Mouse (Mus musculus) hindbrain, embryonic 15.5 days (tissue): ENCODE results near the gene Fuca1. TPM values are rescaled to one million over a fixed set of nuclear protein-coding genes. Genes with fewer than 3 reads are reported as not detected.

Experiments
- ATAC-seq: fragments of 200-750 bp; cut with Nextera tagmentation; 2 replicates; pipeline ENCODE4 v1.8.0; 2017; ENCODE audit warnings: low read depth, moderate number of reproducible peaks, moderate TSS enrichment; ENCODE audit not compliant: low FRiP score
- H3K27ac ChIP-seq: fragments of 300-500 bp; sonication (generic); replicated peaks from 2 replicates; pipeline ENCODE4 v1.5.1; 2015; ENCODE audit warnings: mild to moderate bottlenecking, inconsistent platforms
- H3K27me3 ChIP-seq: fragments of 300-500 bp; sonication (generic); 2 replicates; pipeline ENCODE4 v1.6.1; 2015; ENCODE audit warnings: control low read depth, inconsistent platforms
- H3K36me3 ChIP-seq: fragments of 300-500 bp; sonication (generic); 2 replicates; pipeline ENCODE4 v1.6.1; 2015; ENCODE audit warnings: control low read depth, inconsistent platforms
- H3K4me1 ChIP-seq: fragments of 300-500 bp; sonication (generic); replicated peaks from 2 replicates; pipeline ENCODE4 v1.6.1; 2015; ENCODE audit warnings: control low read depth, inconsistent platforms
- H3K4me2 ChIP-seq: fragments of 300-500 bp; sonication (generic); 2 replicates; pipeline ENCODE4 v1.6.1; 2015; ENCODE audit warnings: moderate library complexity, mild to moderate bottlenecking, inconsistent platforms
- H3K4me3 ChIP-seq: fragments of 300-500 bp; sonication (generic); 2 replicates; pipeline ENCODE4 v1.5.1; 2015; ENCODE audit warnings: mild to moderate bottlenecking, inconsistent platforms
- H3K9ac ChIP-seq: fragments of 300-500 bp; sonication (generic); 2 replicates; pipeline ENCODE4 v1.6.1; 2015; ENCODE audit warnings: inconsistent platforms
- H3K9me3 ChIP-seq: fragments of 300-500 bp; sonication (generic); 2 replicates; pipeline ENCODE4 v1.6.1; 2016; ENCODE audit warnings: control low read depth, inconsistent platforms
- WGBS: fragments of 180-500 bp; shearing (Covaris S2); methylation state at CpG from one replicate; pipeline ENCODE4 v1.1.7; 2015; 5-methylcytosine and 5-hydroxymethylcytosine counted together
- polyA plus RNA-seq: library from polyadenylated mRNA; unstranded; fragments of >200 nt; fragmentation: Nextera tagmentation; extraction: Ambion mirVana; gene quantifications from 2 replicates; pipeline ENCODE4 v1.2.1, GENCODE M21; 2015

Gene Fuca1
- polyA plus RNA-seq, 1 experiment from 2014 or later: 72.8 TPM

DNA sequence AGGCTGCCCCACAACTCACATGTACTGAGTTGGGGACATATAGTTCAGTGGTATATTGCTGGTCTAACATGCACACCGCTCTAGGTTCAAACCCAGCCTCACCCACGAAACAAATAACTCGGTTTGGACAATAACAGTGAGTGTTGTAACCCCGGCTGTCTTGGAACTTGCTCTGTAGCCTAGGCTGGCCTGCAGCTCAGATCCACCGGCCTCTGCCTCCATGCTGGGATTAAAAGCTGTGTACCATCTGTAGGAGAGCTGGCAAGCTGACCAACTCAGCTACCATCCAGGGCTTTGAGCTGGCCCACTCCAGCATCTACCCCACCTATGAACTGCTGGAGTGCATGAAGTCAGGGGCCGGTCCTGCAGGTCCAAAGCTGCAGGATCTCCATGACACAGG is 40.5 kb upstream of the Fuca1 start:
- Histone ChIP-seq H3K9me3 (no peaks in the 10 kb centered on the region), H3K27ac (no peak overlapping the region), H3K4me3 (no peak overlapping the region), H3K27me3 (no peaks in the 10 kb centered on the region), H3K36me3 (no peaks in the 10 kb centered on the region), H3K4me2 (no peak overlapping the region), H3K4me1 (peaks cover 15% of the 10 kb centered on the region), H3K9ac (no peak overlapping the region)
- WGBS: 87% methylated on average over 6 of the region's 6 CpGs
- ATAC-seq: no peak

DNA sequence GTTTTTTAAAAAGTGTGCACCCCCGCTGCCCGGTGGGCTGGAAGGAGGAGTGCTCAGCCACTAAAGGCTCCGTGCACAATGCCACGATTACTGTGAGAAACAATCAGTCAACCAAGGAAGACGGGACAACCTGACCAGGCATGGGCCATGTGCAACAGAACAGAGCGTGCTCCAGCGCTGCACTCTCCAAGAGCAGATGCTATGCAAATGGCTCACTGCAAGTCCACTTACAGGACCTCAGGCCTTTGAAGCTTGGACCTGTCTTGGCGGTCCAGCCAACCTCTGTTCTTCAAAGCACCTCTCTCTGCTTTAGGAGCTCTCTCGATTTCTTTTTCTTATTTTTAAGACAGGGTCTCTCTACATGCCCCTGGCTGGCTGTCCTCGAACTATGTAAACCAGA is 40.0 kb upstream of the Fuca1 start:
- H3K9ac ChIP-seq: no peak overlapping the region
- peaks cover 15% of the 10 kb centered on the region for H3K4me1 ChIP-seq
- H3K27ac ChIP-seq: no peak overlapping the region
- H3K27me3 ChIP-seq: no peaks in the 10 kb centered on the region
- ATAC-seq: no peak
- 83% methylated on average over 10 of the region's 10 CpGs for WGBS
- no peaks in the 10 kb centered on the region for H3K36me3 ChIP-seq
- no peak overlapping the region for H3K4me2 ChIP-seq
- H3K9me3 ChIP-seq: no peaks in the 10 kb centered on the region
- H3K4me3 ChIP-seq: no peak overlapping the region

DNA sequence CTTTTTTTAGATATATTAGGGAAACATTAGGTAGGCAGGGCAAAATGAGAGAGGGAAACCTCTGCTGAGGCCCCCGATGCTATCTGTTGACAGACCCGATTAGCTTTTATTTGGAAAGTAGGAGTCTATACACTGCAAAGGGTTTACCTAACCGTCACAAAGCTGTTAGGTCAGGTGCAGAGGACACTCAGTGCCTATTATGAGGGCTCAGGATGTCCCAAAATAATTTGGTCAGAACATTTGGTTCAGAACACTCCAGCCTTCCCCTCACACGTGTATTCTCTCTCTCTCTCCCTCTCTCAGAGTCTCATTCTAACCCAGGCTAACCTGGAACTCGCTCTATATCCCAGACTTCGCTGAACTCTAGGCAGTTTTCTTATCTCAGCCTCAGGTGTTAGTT is 38.5 kb upstream of the Fuca1 start:
- no peak overlapping the region for H3K4me3 ChIP-seq
- WGBS: 81% methylated on average over 6 of the region's 6 CpGs
- H3K27me3 ChIP-seq: no peaks in the 10 kb centered on the region

DNA sequence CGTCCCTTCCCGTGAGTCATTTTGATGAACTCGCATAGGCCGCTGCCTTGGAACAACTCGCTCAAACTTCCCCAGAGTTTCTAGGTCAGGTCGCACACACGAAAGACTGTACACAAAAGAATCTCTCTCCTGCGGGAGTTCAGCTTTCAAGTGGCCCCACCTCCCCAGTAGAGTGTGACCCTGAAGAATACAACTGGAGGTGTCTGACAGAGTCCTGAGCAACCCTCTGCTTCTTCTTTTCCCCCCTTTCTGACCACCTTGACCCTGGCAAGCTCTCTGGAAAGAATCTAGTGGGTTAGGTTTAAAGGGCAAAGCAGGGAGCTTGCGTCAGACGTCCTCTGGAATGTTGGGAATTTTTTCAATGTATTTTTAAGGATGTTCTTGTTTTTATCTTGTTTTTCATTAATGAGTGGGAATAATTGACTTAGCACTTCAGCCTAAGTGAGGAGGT is 37.1 kb upstream of the Fuca1 start:
- WGBS: 38% methylated on average over 10 of the region's 10 CpGs
- Histone ChIP-seq H3K4me3 (no peak overlapping the region), H3K9me3 (no peaks in the 10 kb centered on the region), H3K4me1 (no peaks in the 10 kb centered on the region), H3K36me3 (no peaks in the 10 kb centered on the region), H3K9ac (no peak overlapping the region), H3K4me2 (no peak overlapping the region), H3K27ac (no peak overlapping the region), H3K27me3 (no peaks in the 10 kb centered on the region)
- no peak for ATAC-seq

More for the DNA sequence above, 38.5 kb upstream of the Fuca1 start:
- no peak for ATAC-seq
- H3K4me2 ChIP-seq: no peak overlapping the region
- peaks cover 1% of the 10 kb centered on the region for H3K4me1 ChIP-seq
- H3K9me3 ChIP-seq: no peaks in the 10 kb centered on the region
- no peak overlapping the region for H3K9ac ChIP-seq
- no peaks in the 10 kb centered on the region for H3K36me3 ChIP-seq
- no peak overlapping the region for H3K27ac ChIP-seq

DNA sequence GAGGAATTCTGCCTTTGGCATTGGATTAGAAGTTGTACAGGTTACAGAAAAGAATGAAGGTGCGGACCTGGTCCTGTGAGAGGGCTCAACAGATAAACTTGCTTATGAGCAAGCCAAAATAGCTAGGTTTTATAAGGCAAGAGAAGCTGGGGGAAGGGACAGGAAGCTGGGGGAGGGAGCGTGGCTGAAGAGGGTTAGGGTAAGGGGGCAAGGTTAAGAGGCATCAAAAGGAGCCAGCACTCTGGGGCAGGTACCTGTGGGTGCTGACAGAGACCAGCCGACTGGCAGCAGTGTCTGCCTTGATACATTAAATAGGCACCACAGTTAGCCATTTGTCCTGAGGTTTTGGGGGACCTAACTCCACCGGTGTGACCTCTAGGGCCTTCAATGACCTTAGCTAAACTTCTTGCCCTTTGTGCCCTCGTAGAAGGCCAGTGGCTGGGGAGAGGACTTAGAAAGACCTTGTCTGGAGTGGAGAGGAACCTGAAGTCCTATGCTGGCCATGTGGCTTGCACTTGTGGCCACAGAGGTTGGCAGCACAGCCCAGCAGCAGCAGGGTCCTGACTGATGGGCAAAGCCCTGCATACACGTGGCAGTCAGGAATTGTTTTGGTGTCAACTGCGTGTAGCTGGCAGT is 36.5 kb upstream of the Fuca1 start:
- H3K4me1 ChIP-seq: no peaks in the 10 kb centered on the region
- H3K9ac ChIP-seq: no peak overlapping the region
- no peaks in the 10 kb centered on the region for H3K36me3 ChIP-seq
- no peak overlapping the region for H3K4me2 ChIP-seq
- H3K9me3 ChIP-seq: no peaks in the 10 kb centered on the region
- no peak for ATAC-seq
- no peaks in the 10 kb centered on the region for H3K27me3 ChIP-seq
- no peak overlapping the region for H3K4me3 ChIP-seq
- H3K27ac ChIP-seq: no peak overlapping the region
- 64% methylated on average over 7 of the region's 7 CpGs for WGBS

DNA sequence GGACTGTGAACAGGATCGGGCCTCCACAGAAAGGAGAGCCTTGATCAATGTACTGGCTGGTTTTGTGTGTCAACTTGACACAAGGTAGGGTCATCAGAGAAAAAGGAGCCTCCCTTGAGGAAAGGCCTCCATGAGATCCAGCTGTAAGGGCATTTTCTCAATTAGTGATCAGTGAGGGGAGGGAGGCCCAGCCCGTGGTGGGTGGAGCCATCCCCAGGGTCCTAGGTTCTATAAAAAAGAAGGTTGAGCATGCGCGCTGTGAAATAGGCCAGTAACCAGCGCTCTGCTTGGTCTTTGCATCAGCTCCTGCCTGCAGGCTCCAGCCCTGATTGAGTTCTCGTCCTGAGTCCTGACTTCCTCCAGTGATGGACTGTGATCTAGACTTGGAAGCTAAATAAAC is 36.0 kb upstream of the Fuca1 start:
- H3K4me1 ChIP-seq: no peaks in the 10 kb centered on the region
- H3K27ac ChIP-seq: no peak overlapping the region
- WGBS: 52% methylated on average over 6 of the region's 6 CpGs
- no peak overlapping the region for H3K4me3 ChIP-seq
- no peaks in the 10 kb centered on the region for H3K36me3 ChIP-seq
- no peak overlapping the region for H3K4me2 ChIP-seq
- no peak for ATAC-seq
- H3K9me3 ChIP-seq: no peaks in the 10 kb centered on the region
- H3K27me3 ChIP-seq: no peaks in the 10 kb centered on the region
- no peak overlapping the region for H3K9ac ChIP-seq

DNA sequence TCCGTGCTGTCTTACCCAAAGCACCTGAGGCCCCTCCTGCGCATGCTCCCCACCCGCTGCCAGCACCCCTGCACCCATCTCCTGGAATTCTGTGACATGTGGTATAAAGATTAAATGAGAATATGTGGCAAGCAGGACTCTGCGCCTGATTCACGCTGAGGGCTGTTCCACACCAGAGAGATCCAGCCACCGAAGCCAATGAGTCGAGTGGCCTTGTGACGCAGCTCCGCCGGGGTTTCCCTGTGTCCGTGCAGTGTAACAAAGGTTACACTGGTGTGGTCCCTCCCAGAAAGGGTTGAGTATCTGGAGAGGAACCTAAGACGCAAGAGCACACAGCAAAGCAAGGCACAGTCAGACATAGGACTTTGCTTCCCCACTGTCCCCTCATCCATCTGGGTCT is 34.9 kb upstream of the Fuca1 start:
- WGBS: 93% methylated on average over 12 of the region's 12 CpGs
- H3K9me3 ChIP-seq: no peaks in the 10 kb centered on the region
- no peaks in the 10 kb centered on the region for H3K36me3 ChIP-seq
- ATAC-seq: no peak
- no peak overlapping the region for H3K9ac ChIP-seq
- H3K27me3 ChIP-seq: no peaks in the 10 kb centered on the region
- no peak overlapping the region for H3K4me2 ChIP-seq
- H3K4me3 ChIP-seq: no peak overlapping the region
- no peaks in the 10 kb centered on the region for H3K4me1 ChIP-seq
- no peak overlapping the region for H3K27ac ChIP-seq

DNA sequence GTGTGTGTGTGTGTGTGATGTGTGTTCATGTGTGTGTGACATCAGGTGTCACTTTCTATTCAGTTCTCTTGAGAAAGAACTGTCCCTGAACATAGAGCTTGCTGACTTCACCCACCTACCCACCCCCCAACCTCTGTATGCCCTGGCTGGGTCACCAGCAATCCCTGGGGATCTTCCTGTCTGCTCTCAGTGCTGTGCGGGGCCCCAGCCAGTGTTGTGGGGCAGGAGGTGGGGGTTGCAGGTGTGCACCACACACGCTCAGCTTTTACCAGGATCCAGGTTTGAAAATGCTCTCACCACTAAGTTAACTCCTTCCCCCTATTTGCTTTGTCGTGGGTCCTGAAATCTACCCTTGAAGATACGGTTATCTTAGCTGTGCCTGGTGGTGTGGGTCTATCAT is 34.4 kb upstream of the Fuca1 start:
- H3K9me3 ChIP-seq: no peaks in the 10 kb centered on the region
- no peaks in the 10 kb centered on the region for H3K36me3 ChIP-seq
- no peak overlapping the region for H3K9ac ChIP-seq
- WGBS: 91% methylated on average over 4 of the region's 4 CpGs
- H3K4me3 ChIP-seq: no peak overlapping the region
- no peak for ATAC-seq
- no peak overlapping the region for H3K27ac ChIP-seq
- H3K4me1 ChIP-seq: no peaks in the 10 kb centered on the region
- H3K27me3 ChIP-seq: no peaks in the 10 kb centered on the region
- no peak overlapping the region for H3K4me2 ChIP-seq

DNA sequence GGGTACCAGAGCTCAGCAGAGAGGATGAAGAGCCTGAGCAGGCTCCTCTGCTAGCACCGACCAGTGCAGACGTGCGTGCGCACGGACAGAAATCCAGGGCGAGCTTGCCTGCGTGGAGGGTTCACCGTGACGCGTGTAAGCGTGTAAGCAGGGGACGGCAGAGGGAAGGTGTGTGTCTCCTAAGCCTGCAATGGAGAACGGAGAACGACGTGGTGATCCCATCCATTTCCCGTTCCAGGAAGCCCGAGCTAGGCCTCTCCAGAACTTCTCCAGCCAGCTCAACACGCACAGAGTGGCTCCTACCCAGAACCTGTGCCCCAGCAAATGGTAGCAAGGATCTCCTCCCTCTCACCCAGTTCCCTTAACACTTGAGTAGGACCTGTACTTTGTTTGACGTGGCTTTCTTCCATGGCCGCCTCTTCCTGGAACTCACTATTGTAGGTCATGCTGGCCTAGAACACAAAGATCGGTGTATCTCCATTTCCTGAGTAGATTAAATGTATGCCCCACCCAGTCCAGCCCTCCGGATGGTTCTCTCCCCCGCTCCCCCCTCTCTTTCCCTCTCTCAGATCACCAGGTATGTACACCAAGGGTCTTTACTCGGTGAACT is 32.0 kb upstream of the Fuca1 start:
- Histone ChIP-seq H3K27ac (no peak overlapping the region), H3K4me3 (no peak overlapping the region), H3K9me3 (no peaks in the 10 kb centered on the region), H3K4me1 (no peaks in the 10 kb centered on the region), H3K4me2 (no peak overlapping the region), H3K36me3 (no peaks in the 10 kb centered on the region), H3K9ac (no peak overlapping the region), H3K27me3 (no peaks in the 10 kb centered on the region)
- 96% methylated on average over 24 of the region's 24 CpGs for WGBS
- ATAC-seq: no peak

DNA sequence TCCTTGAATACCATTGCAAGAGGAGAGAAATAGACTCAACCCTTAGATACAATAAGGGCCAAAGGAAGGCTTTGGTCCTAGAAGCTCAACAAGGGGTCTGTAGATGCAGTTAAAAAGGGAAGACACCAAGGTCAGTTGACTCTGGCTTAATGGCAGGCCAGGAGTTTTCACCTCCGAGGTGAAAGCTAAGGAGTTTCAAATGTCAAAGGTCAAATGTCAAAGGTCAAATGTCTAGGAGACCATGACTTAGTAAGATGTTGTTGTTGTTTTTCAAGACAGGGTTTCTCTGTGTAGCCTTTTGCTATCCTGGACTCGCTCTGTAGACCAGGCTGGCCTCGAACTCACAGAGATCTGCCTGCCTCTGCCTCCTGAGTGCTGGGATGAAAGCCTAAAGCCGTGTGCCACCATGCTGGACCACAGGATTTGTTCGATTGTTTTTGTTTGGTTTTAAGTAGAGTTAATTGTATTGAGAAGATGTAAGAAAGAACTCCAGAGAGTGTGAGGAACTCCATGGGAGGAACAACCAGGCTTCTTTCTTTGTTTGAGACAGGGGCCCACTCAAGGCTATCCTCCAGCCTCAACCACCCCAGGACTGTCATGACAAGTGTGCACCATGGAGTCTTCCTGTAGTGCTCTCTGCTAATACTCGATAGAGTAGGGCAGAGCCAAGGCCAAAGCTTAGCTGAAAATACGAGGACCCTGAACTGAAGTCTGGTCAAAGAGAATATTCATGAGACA is 31.2 kb upstream of the Fuca1 start:
- no peak for ATAC-seq
- no peaks in the 10 kb centered on the region for H3K9me3 ChIP-seq
- no peaks in the 10 kb centered on the region for H3K4me1 ChIP-seq
- H3K27me3 ChIP-seq: no peaks in the 10 kb centered on the region
- H3K27ac ChIP-seq: no peak overlapping the region
- H3K36me3 ChIP-seq: no peaks in the 10 kb centered on the region
- no peak overlapping the region for H3K4me3 ChIP-seq
- H3K9ac ChIP-seq: no peak overlapping the region
- 86% methylated on average over 7 of the region's 7 CpGs for WGBS
- no peak overlapping the region for H3K4me2 ChIP-seq

DNA sequence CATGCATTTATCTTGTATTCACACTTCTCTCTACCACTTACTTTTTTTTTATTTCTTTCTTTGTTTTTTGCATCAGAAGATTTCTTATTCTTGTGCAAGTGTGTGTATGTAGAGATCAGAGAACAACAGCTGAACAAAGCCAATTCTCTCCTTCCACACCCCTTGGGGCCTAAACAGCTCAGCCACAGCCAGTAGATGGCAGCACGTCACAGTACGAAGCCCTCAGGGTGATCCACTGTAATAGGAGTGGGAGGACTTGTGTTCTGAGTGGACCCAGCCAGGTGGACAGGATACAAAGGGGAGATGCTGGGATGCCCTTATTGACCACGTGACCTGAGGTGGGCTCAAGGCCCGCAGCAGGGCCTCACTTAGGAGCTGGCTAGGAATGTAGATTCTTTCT is 30.7 kb upstream of the Fuca1 start:
- Histone ChIP-seq H3K27ac (no peak overlapping the region), H3K4me3 (no peak overlapping the region), H3K4me1 (no peaks in the 10 kb centered on the region), H3K36me3 (no peaks in the 10 kb centered on the region), H3K9me3 (no peaks in the 10 kb centered on the region), H3K27me3 (no peaks in the 10 kb centered on the region), H3K4me2 (no peak overlapping the region), H3K9ac (no peak overlapping the region)
- no peak; the same call in 1 of the 2 replicates for ATAC-seq
- 4% methylated on average over 4 of the region's 4 CpGs for WGBS

DNA sequence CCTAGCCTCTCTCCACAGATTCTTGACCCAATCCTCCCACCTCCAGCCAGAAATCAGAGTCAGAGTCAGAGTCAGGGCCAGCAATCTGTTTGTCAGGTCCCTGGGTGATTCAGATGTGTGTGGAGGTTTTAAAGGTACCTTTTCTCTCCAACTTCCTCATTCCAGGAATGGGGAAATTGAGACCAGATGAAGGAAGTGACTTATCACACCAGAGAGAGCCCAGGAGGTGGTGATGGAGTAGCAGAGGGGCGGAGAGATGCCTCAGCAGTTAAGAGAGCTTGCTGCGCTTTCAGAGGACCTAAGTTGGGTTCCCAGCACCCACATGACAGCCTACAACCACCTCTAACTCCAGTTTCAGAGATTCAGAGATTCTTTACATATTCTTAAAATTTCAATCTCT is 29.0 kb upstream of the Fuca1 start:
- Histone ChIP-seq H3K27me3 (no peaks in the 10 kb centered on the region), H3K9ac (no peak overlapping the region), H3K36me3 (no peaks in the 10 kb centered on the region), H3K27ac (no peak overlapping the region), H3K4me3 (no peak overlapping the region), H3K4me2 (no peak overlapping the region), H3K9me3 (no peaks in the 10 kb centered on the region), H3K4me1 (no peaks in the 10 kb centered on the region)
- WGBS: 89% methylated on average over 2 of the region's 2 CpGs
- ATAC-seq: no peak
